Mouse (Mus musculus): ENCODE data around the gene Cdk11b.
"Not testable (repeated sequence)": the region's sequence is repeated elsewhere in the genome, so short reads cannot be mapped to it uniquely, and the experiment has no call there.

The Cdk11b gene

GRCm38 (mm10) chr4:155668689-155669597 lies 44.3 kb downstream of the Cdk11b start, which contains the start of gene Mib2:
TSS of gene Mib2 (minus strand) at chr4:155669198.
- peak; percentile 92 for DNase-seq (ENCODE audit: low spot score)

GRCm38 (mm10) chr4:155669598-155670075 lies 45.0 kb downstream of the Cdk11b start:
- no peak for DNase-seq (ENCODE audit: low spot score)

DNA sequence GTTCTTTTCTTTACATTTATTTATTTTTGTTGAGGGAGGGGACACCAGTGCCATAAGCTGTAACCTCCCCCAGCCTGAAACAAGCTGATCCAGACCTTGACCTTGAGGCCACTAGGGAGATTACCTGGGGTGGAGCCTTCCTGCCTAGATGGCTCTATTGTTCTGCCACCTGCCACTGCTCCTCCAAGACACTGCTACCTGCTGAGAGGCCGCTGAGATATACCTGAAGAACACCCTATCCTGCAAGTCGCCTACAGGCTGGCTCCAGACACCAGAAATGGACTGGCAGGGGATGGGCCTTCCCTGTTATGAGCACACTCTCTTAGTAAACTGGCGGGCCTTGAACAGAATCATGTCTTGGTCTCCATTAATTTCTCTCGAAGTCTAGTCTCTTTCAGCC lies 45.6 kb downstream of the Cdk11b start:
- DNase-seq (ENCODE audit: low spot score) = not testable (repeated sequence)

- no peak for DNase-seq (ENCODE audit: low spot score)
Measured at GRCm38 (mm10) chr4:155672082-155672481, 47.4 kb downstream of the Cdk11b start.

DNA sequence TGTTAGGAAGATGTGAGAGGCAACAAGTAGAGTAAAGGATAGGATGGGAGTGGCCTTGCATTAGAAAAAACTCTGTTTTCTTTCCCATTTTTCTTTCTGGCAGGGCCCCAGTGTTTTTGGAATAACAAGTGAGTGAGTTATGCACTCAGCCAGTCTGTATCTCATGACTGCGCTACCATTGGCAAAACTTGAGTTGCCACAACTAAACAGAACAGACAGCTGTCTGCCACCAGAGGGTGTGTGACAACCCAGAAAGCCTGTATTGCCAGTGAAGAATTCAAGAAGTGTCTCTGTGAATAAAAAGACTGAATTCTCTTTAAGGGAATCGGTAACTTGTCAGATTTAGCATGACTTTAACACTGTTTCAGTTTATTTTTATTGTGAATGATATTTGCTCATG lies 51.3 kb downstream of the Cdk11b start:
- no peak for DNase-seq (ENCODE audit: low spot score)

DNA sequence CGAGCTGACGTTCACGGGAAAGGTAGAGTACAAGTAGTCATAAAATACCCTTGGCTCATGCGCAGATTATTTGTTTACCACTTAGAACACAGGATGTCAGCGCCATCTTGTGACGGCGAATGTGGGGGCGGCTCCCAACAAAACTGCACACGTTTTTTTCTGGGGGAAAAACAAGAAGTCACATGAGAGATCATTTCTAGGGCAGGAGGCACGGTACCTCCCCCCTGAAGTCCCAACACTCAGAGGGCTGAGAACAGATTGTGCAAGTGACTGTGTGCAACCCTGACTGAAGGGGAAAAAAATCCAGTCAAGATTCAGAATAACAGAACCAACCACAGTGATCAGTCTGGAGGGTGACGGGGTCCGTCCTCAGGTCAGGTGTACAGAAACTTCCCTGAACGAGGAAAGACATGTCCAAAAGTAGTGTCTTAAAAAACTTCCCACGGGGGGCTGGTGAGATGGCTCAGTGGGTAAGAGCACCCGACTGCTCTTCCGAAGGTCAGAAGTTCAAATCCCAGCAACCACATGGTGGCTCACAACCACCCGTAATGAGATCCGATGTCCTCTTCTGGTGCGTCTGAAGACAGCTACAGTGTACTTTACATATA lies 59.1 kb downstream of the Cdk11b start:
- not testable (repeated sequence) for DNase-seq (ENCODE audit: low spot score)

GRCm38 (mm10) chr4:155687764-155688163 lies 63.1 kb downstream of the Cdk11b start:
- not testable (repeated sequence) for DNase-seq (ENCODE audit: low spot score)

GRCm38 (mm10) chr4:155690571-155691375 lies 66.1 kb downstream of the Cdk11b start:
- no peak for DNase-seq (ENCODE audit: low spot score)

GRCm38 (mm10) chr4:155692421-155692820 lies 67.8 kb downstream of the Cdk11b start:
- no peak for DNase-seq (ENCODE audit: low spot score)

DNA sequence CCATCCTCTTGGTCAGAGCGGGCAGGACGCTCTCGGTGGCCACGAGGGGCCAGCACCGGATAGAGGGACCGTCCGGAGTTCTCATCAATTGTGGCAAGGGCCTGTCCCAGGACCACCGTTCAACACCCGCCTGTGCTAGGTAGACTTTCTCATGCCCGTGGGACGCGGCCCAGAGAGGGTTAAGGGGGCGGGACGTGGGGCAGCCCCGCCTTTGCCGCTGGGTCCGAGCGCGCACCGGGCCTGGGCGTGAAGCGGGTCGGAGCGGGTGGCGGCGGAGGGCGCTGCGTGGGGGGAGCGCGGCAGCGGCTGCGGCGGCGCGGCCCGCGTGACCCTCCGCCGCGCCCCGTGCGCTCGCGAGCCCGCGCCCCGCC lies 69.4 kb downstream of the Cdk11b start, which contains the start of gene Fndc10:
Gene Fndc10 (plus strand): TSS at position 232 of the 371 bp plus-strand sequence.
- DNase-seq (ENCODE audit: low spot score) = peak; percentile 51

GRCm38 (mm10) chr4:155694482-155695401 lies 70.1 kb downstream of the Cdk11b start:
- peak; percentile 42 for DNase-seq (ENCODE audit: low spot score)

- DNase-seq (ENCODE audit: low spot score) = no peak
Measured at GRCm38 (mm10) chr4:155695531-155696062, 70.9 kb downstream of the Cdk11b start.

DNA sequence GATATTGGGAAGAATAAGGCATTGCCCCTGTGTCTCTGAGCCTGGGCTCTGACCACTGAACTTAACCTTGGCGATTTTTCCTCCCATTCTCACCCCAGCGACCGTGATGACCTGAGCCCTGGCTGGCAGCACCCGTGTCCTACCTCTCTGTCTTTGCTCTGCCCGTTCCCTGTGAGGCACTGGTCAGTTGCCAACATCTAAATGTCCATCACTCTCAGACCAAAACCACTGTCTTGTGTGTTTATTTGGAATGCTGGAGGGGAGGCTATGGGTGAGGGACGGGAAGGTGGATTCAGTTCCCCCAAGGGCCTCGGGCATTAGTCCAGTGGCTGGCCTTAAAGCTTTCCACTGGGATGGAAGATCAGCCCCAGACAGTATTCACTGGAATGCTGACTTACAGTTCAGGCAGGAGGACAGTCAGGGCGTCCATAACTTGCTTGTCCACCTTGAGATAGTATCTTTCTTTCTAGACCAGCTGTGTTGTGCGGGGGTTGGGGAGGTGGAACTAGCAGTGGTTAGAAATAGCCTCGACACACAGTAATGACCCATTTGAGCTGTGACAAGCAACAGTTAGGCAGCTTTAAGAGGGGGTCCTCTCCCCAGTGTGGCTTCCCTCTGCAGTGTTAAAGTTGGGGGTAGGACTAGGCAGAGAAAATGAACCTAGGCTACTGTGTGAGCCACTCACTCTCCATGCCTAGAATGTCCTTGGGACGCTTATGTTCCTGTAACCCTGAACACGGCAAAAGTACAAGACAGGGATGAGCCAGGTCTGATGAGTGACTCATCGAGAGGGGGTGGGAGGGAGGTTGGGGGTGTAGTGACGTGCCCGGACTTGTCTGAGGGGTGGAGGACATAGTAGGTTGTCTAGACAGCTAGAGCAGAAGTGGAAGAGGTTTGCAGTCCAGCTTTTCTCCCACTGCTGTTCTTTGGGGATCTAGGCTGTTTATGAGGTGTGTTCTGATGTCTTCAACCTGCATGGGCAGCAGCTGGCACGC lies 71.9 kb downstream of the Cdk11b start:
- DNase-seq (ENCODE audit: low spot score) = no peak
